Mouse (Mus musculus): ENCODE measurements around the gene Lipc. TPM values are rescaled to one million over a fixed set of nuclear protein-coding genes. Genes with fewer than 3 reads are reported as not detected.

Gene Lipc
- polyA plus RNA-seq, 1 experiment from 2014 or later, result 15.0 TPM

- H3K4me2 ChIP-seq, result peak overlapping the region; percentile 4; the same call in 1 of the 2 replicates
- no peaks in the 10 kb centered on the region for H3K27me3 ChIP-seq (replicated peaks; ENCODE audit: control insufficient read depth, insufficient read depth, low read length)
- no peaks in the 10 kb centered on the region for H3K9me3 ChIP-seq (ENCODE audit: control insufficient read depth, low read length)
- H3K27ac ChIP-seq (ENCODE audit: low read depth, low read length), result peak overlapping the region; percentile 68
- H3K9ac ChIP-seq (ENCODE audit: low read depth, low read length), result peak overlapping the region; percentile 37
- peaks cover 74% of the 10 kb centered on the region for H3K4me1 ChIP-seq (replicated peaks; ENCODE audit: control insufficient read depth, insufficient read depth, low read length)
- 53% methylated on average over 10 of the region's 10 CpGs for WGBS
- no peak for DNase-seq (ENCODE audit: low spot score)
- no peaks in the 10 kb centered on the region for H3K36me3 ChIP-seq (ENCODE audit: control insufficient read depth, insufficient read depth, low read length)
- H3K4me3 ChIP-seq (ENCODE audit: low read depth, low read length), result no peak overlapping the region
- no peak for ATAC-seq (replicated peaks; ENCODE audit: low FRiP score)
Observed at GRCm38 (mm10) chr9:70838132-70838911, 113.7 kb downstream of the Lipc start.

GRCm38 (mm10) chr9:70834730-70835154 lies 117.3 kb downstream of the Lipc start:
- 20% methylated on average over 4 of the region's 4 CpGs for WGBS
- no peaks in the 10 kb centered on the region for H3K36me3 ChIP-seq (ENCODE audit: control insufficient read depth, insufficient read depth, low read length)
- peak; percentile 97 for ATAC-seq (replicated peaks; ENCODE audit: low FRiP score)
- no peaks in the 10 kb centered on the region for H3K27me3 ChIP-seq (replicated peaks; ENCODE audit: control insufficient read depth, insufficient read depth, low read length)
- H3K27ac ChIP-seq (ENCODE audit: low read depth, low read length), result peak overlapping the region; percentile 100
- DNase-seq (ENCODE audit: low spot score), result peak; percentile 80
- H3K9me3 ChIP-seq (ENCODE audit: control insufficient read depth, low read length), result no peaks in the 10 kb centered on the region
- peaks cover 60% of the 10 kb centered on the region for H3K4me1 ChIP-seq (replicated peaks; ENCODE audit: control insufficient read depth, insufficient read depth, low read length)
- H3K4me3 ChIP-seq (ENCODE audit: low read depth, low read length), result no peak overlapping the region
- peak overlapping the region; percentile 54 for H3K4me2 ChIP-seq
- peak overlapping the region; percentile 32; the same call in 1 of the 2 replicates for H3K9ac ChIP-seq (ENCODE audit: low read depth, low read length)

DNA sequence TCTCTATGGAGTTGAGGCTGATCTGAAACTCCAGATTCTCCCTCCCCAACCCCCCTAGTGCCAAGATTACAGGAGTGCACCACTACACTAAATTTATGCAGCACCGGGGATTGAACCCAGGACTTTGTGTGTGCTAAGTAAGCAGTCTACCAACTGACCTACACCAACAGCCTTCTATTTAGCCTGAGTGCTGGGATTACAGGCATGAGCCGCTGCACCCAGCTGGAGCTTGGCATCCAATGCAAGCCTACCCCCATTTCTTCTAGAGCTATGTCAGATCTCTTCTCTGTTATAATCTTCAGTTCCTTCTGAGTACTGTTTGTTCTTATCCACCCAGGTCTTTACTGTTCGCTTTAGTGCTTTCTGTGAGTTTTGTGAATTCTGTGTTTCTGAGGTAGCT lies 117.8 kb downstream of the Lipc start:
- 70% methylated on average over 3 of the region's 3 CpGs for WGBS
- H3K9ac ChIP-seq (ENCODE audit: low read depth, low read length), result peak overlapping the region; percentile 32; the same call in 1 of the 2 replicates

GRCm38 (mm10) chr9:70833111-70833908 lies 118.7 kb downstream of the Lipc start:
- Histone ChIP-seq H3K4me1 (replicated peaks; ENCODE audit: control insufficient read depth, insufficient read depth, low read length) (peaks cover 51% of the 10 kb centered on the region), H3K36me3 (ENCODE audit: control insufficient read depth, insufficient read depth, low read length) (no peaks in the 10 kb centered on the region), H3K4me3 (ENCODE audit: low read depth, low read length) (no peak overlapping the region), H3K27ac (ENCODE audit: low read depth, low read length) (peak overlapping the region; percentile 100), H3K9ac (ENCODE audit: low read depth, low read length) (0 out of 2 replicates have a peak overlapping the region, but pooled peaks have one; percentile 25), H3K27me3 (replicated peaks; ENCODE audit: control insufficient read depth, insufficient read depth, low read length) (no peaks in the 10 kb centered on the region), H3K9me3 (ENCODE audit: control insufficient read depth, low read length) (no peaks in the 10 kb centered on the region), H3K4me2 (peak overlapping the region; percentile 7; the same call in 1 of the 2 replicates)
- DNase-seq (ENCODE audit: low spot score) (no peak), ATAC-seq (replicated peaks; ENCODE audit: low FRiP score) (no peak)
- WGBS, result 76% methylated on average over 6 of the region's 6 CpGs

More for the DNA sequence above, 117.8 kb downstream of the Lipc start:
- Histone ChIP-seq H3K4me1 (replicated peaks; ENCODE audit: control insufficient read depth, insufficient read depth, low read length) (peaks cover 59% of the 10 kb centered on the region), H3K36me3 (ENCODE audit: control insufficient read depth, insufficient read depth, low read length) (no peaks in the 10 kb centered on the region), H3K27me3 (replicated peaks; ENCODE audit: control insufficient read depth, insufficient read depth, low read length) (no peaks in the 10 kb centered on the region), H3K9me3 (ENCODE audit: control insufficient read depth, low read length) (no peaks in the 10 kb centered on the region), H3K27ac (ENCODE audit: low read depth, low read length) (peak overlapping the region; percentile 100), H3K4me2 (peak overlapping the region; percentile 54), H3K4me3 (ENCODE audit: low read depth, low read length) (no peak overlapping the region)
- DNase-seq (ENCODE audit: low spot score), result no peak
- ATAC-seq (replicated peaks; ENCODE audit: low FRiP score), result no peak

GRCm38 (mm10) chr9:70832231-70832630 lies 119.8 kb downstream of the Lipc start:
- H3K27ac ChIP-seq (ENCODE audit: low read depth, low read length), result no peak overlapping the region
- no peak overlapping the region for H3K4me2 ChIP-seq
- H3K9me3 ChIP-seq (ENCODE audit: control insufficient read depth, low read length), result no peaks in the 10 kb centered on the region
- H3K4me3 ChIP-seq (ENCODE audit: low read depth, low read length), result no peak overlapping the region
- H3K27me3 ChIP-seq (replicated peaks; ENCODE audit: control insufficient read depth, insufficient read depth, low read length), result no peaks in the 10 kb centered on the region
- 71% methylated on average over 7 of the region's 7 CpGs for WGBS
- H3K36me3 ChIP-seq (ENCODE audit: control insufficient read depth, insufficient read depth, low read length), result no peaks in the 10 kb centered on the region
- H3K4me1 ChIP-seq (replicated peaks; ENCODE audit: control insufficient read depth, insufficient read depth, low read length), result peaks cover 41% of the 10 kb centered on the region
- H3K9ac ChIP-seq (ENCODE audit: low read depth, low read length), result no peak overlapping the region
- no peak for DNase-seq (ENCODE audit: low spot score)
- no peak for ATAC-seq (replicated peaks; ENCODE audit: low FRiP score)

DNA sequence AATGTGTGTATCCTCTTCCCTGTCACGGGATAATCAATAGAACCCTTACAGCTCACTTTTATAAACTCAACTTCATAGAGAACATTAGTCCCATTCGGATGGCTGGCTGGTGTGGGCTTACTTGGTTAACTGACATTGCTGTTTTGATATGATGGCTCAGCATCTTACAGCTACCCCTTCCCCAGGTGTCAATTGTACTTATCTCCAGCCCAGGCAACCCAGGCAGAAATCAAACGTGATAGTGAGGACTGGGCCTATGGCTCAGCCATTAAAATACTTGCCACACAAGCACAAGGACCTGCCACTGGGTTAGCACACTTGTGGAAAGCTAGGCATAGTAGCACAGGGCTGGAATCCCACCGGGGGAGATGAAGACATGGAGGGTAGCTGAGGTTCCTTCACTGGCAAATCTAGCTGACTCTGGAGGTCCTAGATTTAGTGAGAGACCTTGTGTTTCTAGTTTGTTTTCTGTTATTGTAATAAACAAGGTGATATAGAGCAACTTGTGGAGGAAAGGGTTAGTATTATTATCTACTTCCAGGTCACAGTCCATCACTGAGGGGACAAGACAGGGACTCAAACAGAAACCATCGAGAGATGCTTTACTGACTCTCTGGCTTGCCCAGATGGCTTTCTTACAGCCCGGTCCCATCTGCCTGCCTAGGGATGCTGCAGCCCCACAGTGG lies 121.0 kb downstream of the Lipc start:
- Histone ChIP-seq H3K4me1 (replicated peaks; ENCODE audit: control insufficient read depth, insufficient read depth, low read length) (peaks cover 37% of the 10 kb centered on the region), H3K4me3 (ENCODE audit: low read depth, low read length) (no peak overlapping the region), H3K9ac (ENCODE audit: low read depth, low read length) (no peak overlapping the region), H3K4me2 (no peak overlapping the region), H3K27me3 (replicated peaks; ENCODE audit: control insufficient read depth, insufficient read depth, low read length) (no peaks in the 10 kb centered on the region), H3K27ac (ENCODE audit: low read depth, low read length) (no peak overlapping the region), H3K9me3 (ENCODE audit: control insufficient read depth, low read length) (no peaks in the 10 kb centered on the region), H3K36me3 (ENCODE audit: control insufficient read depth, insufficient read depth, low read length) (no peaks in the 10 kb centered on the region)
- DNase-seq (ENCODE audit: low spot score) (no peak), ATAC-seq (replicated peaks; ENCODE audit: low FRiP score) (no peak)
- 63% methylated on average over 6 of the region's 6 CpGs for WGBS

GRCm38 (mm10) chr9:70829784-70830488 lies 122.1 kb downstream of the Lipc start:
- no peaks in the 10 kb centered on the region for H3K36me3 ChIP-seq (ENCODE audit: control insufficient read depth, insufficient read depth, low read length)
- H3K27ac ChIP-seq (ENCODE audit: low read depth, low read length), result no peak overlapping the region
- no peak overlapping the region for H3K4me3 ChIP-seq (ENCODE audit: low read depth, low read length)
- H3K4me2 ChIP-seq, result no peak overlapping the region
- no peaks in the 10 kb centered on the region for H3K9me3 ChIP-seq (ENCODE audit: control insufficient read depth, low read length)
- H3K9ac ChIP-seq (ENCODE audit: low read depth, low read length), result no peak overlapping the region
- DNase-seq (ENCODE audit: low spot score) (no peak), ATAC-seq (replicated peaks; ENCODE audit: low FRiP score) (no peak)
- WGBS, result 71% methylated on average over 7 of the region's 7 CpGs
- peaks cover 29% of the 10 kb centered on the region for H3K4me1 ChIP-seq (replicated peaks; ENCODE audit: control insufficient read depth, insufficient read depth, low read length)
- no peaks in the 10 kb centered on the region for H3K27me3 ChIP-seq (replicated peaks; ENCODE audit: control insufficient read depth, insufficient read depth, low read length)

DNA sequence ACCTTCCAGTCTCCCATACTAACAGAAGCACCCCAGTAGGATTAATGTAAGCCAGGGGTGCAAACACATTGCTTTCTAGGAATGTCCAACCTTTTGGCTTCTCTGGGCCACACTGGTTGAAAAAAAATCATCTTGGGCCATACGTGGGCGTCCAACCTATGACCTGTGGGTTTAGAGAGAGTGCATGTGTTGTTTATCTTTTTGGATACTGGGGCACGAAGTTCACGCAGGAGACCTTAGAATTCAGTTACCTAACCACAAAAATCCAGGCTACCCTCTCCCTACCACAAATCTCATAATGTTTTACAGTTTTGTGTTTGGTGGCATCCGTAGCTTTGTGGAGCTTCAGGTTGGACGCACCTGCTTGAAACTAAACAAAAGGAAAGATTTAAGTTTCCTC lies 124.1 kb downstream of the Lipc start:
- ATAC-seq (replicated peaks; ENCODE audit: low FRiP score), result no peak
- no peak overlapping the region for H3K27ac ChIP-seq (ENCODE audit: low read depth, low read length)
- DNase-seq (ENCODE audit: low spot score), result no peak
- H3K4me2 ChIP-seq, result no peak overlapping the region
- H3K36me3 ChIP-seq (ENCODE audit: control insufficient read depth, insufficient read depth, low read length), result no peaks in the 10 kb centered on the region
- H3K9me3 ChIP-seq (ENCODE audit: control insufficient read depth, low read length), result no peaks in the 10 kb centered on the region
- no peaks in the 10 kb centered on the region for H3K27me3 ChIP-seq (replicated peaks; ENCODE audit: control insufficient read depth, insufficient read depth, low read length)
- 65% methylated on average over 6 of the region's 6 CpGs for WGBS
- H3K9ac ChIP-seq (ENCODE audit: low read depth, low read length), result no peak overlapping the region
- H3K4me3 ChIP-seq (ENCODE audit: low read depth, low read length), result no peak overlapping the region
- peaks cover 13% of the 10 kb centered on the region for H3K4me1 ChIP-seq (replicated peaks; ENCODE audit: control insufficient read depth, insufficient read depth, low read length)
